Mouse (Mus musculus) cortical plate, adult 2 months (tissue): ENCODE data around the gene Acrbp. TPM values are rescaled to one million over a fixed set of nuclear protein-coding genes. Genes with fewer than 3 reads are reported as not detected.
A peak's percentile ranks its signal among the peaks of the same experiment; 100 is the strongest.

Source experiments
- H3K27ac ChIP-seq: fragments of 200-500 bp; 2 replicates; pipeline ENCODE4 v1.5.1; 2012; ENCODE audit warnings: low read length, control low read depth, inconsistent platforms; ENCODE audit not compliant: insufficient read depth
- H3K4me1 ChIP-seq: fragments of 200-500 bp; 2 replicates; pipeline ENCODE4 v1.6.1; 2011; ENCODE audit warnings: low read length; ENCODE audit not compliant: control insufficient read depth, insufficient read depth
- H3K4me3 ChIP-seq: fragments of 200-500 bp; 2 replicates; pipeline ENCODE4 v1.5.1; 2011; ENCODE audit warnings: mild to moderate bottlenecking, low read length, control low read depth; ENCODE audit not compliant: insufficient read depth
- CTCF ChIP-seq: fragments of 200-500 bp; IDR thresholded peaks from 2 replicates; pipeline ENCODE4 v1.5.1; 2011; ENCODE audit warnings: mild to moderate bottlenecking, control low read depth, low read length; ENCODE audit not compliant: insufficient read depth; ENCODE audit errors: extremely low read depth
- POLR2A ChIP-seq: fragments of 200-500 bp; IDR thresholded peaks from 2 replicates; pipeline ENCODE4 v1.6.1; 2011; ENCODE audit warnings: mild to moderate bottlenecking, low read length, control low read depth; ENCODE audit not compliant: insufficient read depth; ENCODE audit errors: extremely low read depth
- polyA plus RNA-seq: library from polyadenylated mRNA; depleted of rRNA; stranded (reverse); fragments of >200 nt; gene quantifications from 2 replicates; pipeline ENCODE4 v1.2.3, GENCODE M21; 2012

The Acrbp gene
- polyA plus RNA-seq, 1 experiment: 19.4 TPM

DNA sequence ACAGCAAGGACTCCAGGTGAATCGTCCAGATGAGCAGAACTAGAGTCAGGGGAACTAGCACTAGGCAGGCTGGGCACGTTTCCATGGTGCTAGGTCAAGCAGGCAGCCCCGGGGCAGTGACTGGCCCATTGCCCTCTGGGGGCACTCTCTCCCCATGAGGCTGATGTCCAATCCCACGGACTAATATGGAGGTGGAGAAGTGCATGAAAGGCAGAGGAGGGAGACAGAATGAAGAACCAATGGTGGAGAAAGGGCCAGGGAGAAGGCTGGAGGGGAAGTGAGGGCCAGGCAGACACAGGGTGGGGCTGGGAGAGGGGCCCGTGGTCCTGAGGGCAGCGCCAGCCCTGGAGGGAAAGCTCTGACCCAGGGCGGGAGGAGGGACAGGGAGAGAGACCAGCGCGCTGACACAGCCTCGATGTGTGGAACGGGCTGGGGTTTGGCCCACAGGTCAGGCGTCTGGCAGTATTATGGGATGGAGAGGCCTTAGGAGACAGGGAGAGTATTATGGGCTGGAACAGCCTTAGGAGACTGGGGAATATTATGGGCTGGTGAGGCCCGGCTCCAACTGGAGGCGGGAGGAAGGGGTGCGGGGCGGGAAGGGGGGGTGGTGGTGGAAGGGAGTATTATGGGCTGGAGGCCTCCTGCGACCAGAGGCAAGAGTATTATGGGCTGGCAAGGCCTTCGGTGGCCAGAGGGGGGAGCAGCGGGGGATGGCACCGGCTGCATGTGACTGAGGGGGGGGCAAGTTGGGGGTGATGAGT is 39.3 kb downstream of the Acrbp start:
- TF ChIP-seq POLR2A: 0 out of 2 replicates have a peak, but pooled peaks have one; percentile 30
- TF ChIP-seq CTCF: no peak

DNA sequence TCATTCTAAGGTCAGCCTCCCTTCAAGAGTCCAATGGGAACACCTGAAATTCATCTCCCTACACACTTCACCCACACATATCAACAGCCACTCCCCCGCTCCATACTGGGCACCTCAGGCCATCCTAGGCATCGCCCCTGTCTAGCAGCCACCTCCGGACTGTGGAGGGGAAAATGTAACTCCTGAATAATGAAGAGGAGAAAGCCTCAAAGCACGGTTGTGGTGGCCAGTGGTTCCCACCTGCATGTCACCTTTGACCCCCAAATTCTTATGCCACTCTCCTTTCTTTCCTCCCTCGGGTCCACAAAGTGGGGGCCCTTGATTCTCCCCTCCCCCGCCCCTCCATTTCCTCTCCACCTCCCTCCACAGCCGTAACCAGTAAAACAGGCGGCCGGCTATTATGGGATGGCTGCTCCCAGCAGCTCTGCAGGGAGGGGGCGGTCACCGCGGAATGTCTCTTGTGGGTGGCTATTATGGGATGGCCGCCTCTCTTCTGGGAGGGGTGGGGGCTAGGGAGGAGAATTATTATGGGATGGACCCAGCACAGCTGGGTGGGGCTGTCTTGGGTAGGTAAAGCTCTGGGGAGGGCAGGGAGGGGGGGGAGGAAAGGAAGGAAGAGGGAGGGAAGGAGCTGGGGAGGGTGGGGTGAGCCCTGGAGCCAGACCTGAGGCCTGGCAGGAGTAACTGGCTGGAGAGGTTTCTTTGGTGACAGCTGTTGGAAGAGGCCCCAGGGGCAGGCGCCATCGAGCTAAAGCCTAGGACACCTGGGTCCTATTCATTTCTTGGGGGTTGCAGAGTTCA is 40.2 kb downstream of the Acrbp start:
- H3K4me3 ChIP-seq: no peak overlapping the region
- H3K4me1 ChIP-seq: peaks cover 7% of the 10 kb centered on the region
- peak overlapping the region; percentile 88 for H3K27ac ChIP-seq
- TF ChIP-seq POLR2A (no peak), CTCF (no peak)

More for the DNA sequence above, 39.3 kb downstream of the Acrbp start:
- Histone ChIP-seq H3K4me1 (peaks cover 7% of the 10 kb centered on the region), H3K27ac (peak overlapping the region; percentile 92), H3K4me3 (no peak overlapping the region)

DNA sequence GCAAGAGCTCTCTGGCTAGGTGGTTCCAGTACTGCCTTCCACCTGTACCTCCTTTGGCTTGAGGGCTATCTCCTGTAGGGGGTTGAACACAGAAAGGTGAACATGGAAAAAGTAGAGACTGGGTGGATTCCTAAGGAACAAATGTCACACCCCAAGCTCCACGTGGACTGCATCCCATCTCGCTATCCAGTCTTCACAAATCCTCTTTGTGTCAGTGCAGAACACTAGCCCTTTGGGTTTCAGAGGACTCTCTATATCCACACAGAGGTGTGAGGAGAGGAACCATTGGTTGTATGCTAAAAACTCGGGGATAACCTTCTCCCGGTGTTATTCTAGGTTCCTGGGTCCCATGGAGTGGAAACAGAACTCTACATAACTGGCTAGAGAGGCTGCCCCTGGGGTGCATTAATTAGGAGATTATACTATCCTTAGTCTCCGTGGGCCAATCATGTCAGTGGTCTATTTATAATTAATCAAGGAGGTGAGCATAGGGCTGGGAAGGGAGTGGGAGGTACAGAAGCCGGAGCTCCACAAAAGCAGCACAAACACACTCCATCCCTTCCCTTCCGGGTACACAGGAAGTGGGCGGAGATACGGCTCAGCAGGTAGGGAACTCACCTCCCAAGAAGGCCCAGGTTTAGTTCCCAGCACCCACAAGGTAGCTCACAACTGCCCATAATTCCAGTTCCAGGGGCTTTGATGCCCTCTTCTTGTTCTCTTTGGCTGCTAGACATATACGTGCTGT is 41.0 kb downstream of the Acrbp start:
- Histone ChIP-seq H3K4me3 (no peak overlapping the region), H3K4me1 (peaks cover 9% of the 10 kb centered on the region)

DNA sequence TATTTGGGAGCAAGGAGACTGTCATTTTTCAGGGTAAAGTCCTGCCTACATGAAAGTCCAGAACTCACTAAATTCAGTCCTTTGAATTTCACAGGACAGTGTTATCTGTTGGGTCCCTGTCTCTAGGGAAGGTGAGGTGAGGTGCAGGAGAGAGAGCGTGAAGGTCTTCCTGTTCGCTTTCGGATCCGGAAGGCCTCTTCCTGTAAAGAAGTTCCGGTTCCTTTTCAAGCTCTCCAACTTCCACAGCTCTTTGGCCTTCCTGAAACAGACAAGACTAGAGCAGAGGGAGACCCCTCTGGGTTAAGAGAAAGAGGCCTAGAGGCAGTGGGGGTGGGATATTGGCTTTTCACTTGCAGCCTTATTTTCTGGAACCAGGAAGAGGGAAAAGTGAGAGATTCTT is 42.9 kb downstream of the Acrbp start:
- Histone ChIP-seq H3K4me1 (peaks cover 9% of the 10 kb centered on the region), H3K27ac (no peak overlapping the region), H3K4me3 (no peak overlapping the region)
- no peak for TF ChIP-seq POLR2A
- TF ChIP-seq CTCF: no peak

More for the DNA sequence above, 41.0 kb downstream of the Acrbp start:
- no peak for TF ChIP-seq CTCF
- no peak for TF ChIP-seq POLR2A
- H3K27ac ChIP-seq: peak overlapping the region; percentile 22

DNA sequence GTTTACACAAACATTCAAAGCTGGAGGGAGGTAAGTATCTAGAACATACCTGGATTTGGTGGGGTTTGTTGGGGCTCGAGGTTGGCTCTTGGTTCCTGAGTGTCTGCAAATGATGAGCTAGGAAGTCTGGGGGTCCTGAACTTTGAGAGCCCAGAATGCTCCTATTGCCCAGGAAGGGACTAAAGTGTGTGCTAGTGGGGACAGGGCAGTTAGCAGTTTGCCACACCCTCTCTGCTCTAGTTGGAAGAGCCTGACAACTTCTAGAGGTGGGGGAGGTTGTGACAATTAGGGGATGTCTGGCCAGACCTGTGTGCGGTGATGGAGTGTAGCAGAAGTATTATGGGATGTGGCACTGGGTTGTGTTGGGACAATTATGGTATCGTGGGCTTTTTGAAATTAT is 45.4 kb downstream of the Acrbp start:
- no peak overlapping the region for H3K4me3 ChIP-seq
- no peak overlapping the region for H3K27ac ChIP-seq
- TF ChIP-seq CTCF (no peak), POLR2A (no peak)
- peaks cover 17% of the 10 kb centered on the region for H3K4me1 ChIP-seq

DNA sequence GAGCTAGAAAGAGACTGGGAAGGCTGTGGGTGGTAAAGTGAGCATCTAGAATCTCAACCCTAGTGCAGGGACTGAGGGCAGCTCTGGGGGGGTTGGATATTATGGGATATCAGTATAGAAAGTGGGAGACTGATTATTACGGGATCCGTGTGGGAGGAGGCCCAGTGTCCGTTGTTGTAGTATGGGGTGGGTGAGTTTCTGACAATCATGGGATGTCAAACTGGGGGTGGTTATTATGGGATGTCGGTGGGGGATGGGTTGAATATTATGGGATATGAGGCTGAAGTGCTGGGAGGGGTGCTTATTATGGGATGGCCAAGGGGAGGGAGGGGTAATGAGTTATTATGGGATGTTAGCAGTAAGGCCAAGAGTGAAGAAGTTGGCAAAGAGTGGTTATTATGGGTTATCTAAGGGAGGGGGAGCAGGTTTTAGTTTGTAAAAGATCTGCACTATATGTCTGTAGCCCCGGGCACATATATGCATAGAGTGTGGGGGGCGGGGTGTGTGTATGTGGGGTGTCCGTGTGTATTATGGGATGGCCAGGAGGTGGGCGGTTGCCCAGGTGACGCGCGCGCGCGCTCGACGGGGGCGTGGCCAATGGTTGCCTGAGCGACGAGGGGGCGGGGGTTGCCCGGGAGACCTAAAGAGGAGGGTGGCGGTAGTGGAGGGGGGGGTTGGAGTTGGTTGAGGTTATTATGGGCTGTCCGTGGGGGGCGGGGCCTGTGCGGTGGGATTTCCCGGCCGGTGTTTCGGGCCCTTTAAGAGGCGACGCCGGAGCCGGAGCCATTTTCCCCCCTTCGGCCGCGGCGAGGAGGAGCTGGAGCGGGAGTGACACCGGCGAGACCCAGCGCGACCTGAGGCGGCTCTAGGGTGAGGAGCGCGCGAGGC is 46.1 kb downstream of the Acrbp start, which contains the start of gene Chd4:
Chd4 (plus strand) TSS at position 591 of the 888 bp plus-strand sequence.
- Histone ChIP-seq H3K4me3 (peak within 1 kb of the TSS; percentile 94), H3K27ac (peak within 1 kb of the TSS; percentile 90), H3K4me1 (peaks cover 17% of the 10 kb centered on the region)
- TF ChIP-seq POLR2A (peak; percentile 86), CTCF (no peak)

DNA sequence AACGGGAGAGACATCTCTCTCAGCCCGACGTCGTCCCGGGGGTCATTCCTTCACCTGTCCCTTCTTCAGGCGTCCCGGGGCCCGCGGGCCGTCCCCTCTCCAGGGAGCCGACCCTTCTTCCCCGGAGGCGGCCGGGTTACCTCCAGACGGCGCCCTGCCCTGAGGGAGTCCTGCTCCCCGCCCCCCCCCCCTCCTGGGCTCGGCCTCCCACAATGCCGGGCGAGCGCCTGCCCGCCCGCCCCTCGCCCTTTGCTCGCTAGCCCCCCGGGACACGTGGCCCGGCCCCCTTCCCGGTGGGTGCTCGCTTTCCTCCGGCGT is 46.7 kb downstream of the Acrbp start:
- no peak for TF ChIP-seq CTCF
- no peak for TF ChIP-seq POLR2A
- Histone ChIP-seq H3K27ac (peak overlapping the region; percentile 90), H3K4me1 (peaks cover 19% of the 10 kb centered on the region)

DNA sequence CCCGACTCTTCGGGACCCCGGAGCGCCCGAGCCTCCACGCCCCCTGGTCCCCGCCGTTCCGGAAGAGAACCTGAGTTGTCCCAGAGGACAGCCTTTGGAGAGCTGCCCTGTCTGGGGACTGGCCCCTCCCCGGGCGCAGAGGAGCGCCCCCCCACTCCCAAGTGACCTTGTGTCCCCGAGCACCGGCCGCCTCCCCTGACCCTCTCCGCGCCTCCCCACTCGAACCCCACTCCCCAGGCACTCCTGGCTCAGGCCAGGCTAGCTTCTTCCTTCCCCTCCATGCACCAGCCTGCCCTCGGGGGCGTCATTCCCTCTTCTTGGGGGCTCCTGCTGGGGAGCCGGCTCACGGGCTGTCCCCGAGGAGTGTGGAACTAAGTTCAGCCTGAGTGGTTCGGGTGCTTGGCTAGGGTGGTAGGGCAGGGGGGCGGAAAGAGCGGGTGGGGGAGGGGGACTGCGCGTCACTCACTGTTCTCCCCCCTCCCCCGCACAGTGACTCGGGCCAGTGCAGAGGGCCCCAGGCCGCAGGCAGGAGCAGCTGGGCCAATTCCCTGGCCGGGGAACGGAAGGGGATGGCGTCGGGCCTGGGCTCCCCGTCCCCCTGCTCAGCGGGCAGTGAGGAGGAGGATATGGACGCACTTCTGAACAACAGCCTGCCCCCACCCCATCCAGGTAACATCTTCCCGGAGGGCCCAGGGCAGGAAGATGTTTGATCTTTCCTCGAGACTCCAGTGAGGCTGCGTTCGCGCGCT is 47.3 kb downstream of the Acrbp start:
- Histone ChIP-seq H3K4me1 (peaks cover 19% of the 10 kb centered on the region), H3K27ac (peak overlapping the region; percentile 84), H3K4me3 (peak overlapping the region; percentile 94)
- TF ChIP-seq CTCF: no peak
- TF ChIP-seq POLR2A: no peak

More for the DNA sequence above, 46.7 kb downstream of the Acrbp start:
- peak overlapping the region; percentile 94 for H3K4me3 ChIP-seq

DNA sequence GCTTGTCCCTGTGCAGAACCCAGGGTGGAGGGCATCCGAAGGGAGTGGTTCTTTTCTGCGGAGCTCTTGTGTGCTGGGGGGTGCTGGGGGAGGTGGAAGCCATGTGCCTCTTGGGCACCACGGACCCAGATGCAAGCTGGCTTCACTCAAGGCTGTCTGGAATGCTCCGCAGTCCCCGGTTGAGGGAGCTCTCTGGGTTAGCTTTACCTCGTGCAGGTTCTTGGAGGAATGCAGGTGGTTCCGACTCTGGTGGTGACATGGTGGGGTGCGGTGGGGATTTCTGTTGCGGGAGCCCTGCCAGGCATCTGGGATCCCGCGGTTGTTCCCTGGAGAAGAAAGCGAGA is 47.8 kb downstream of the Acrbp start:
- peak overlapping the region; percentile 94 for H3K4me3 ChIP-seq
- H3K4me1 ChIP-seq: peaks cover 19% of the 10 kb centered on the region
- TF ChIP-seq CTCF: no peak
- TF ChIP-seq POLR2A: peak; percentile 15; the same call in 1 of the 2 replicates
- peak overlapping the region; percentile 84 for H3K27ac ChIP-seq
